Mouse (Mus musculus) megakaryocyte, adult 5-6 weeks (primary cell): Measurements from ENCODE around the gene Gli1. TPM values are rescaled to one million over a fixed set of nuclear protein-coding genes. Genes with fewer than 3 reads are reported as not detected.

Experiments
- ATAC-seq: 2 replicates; pipeline ENCODE4 v1.8.0; 2016; ENCODE audit warnings: mild to moderate bottlenecking, inconsistent platforms; ENCODE audit not compliant: poor library complexity, severe bottlenecking
- total RNA-seq, 2 experiments: library from RNA; stranded (forward) in 1 of 2; stranded (reverse) in 1 of 2; fragments of 153-499, 151-499 nt in 1 of 2; fragments of 221-1000, 200-1000 nt in 1 of 2; gene quantifications; 2 replicates each; pipeline versions ENCODE4 v1.2.3 to v1.2.4; 2015 to 2017

The Gli1 gene
- total RNA-seq, 2 experiments from 2014 or later: not detected

DNA sequence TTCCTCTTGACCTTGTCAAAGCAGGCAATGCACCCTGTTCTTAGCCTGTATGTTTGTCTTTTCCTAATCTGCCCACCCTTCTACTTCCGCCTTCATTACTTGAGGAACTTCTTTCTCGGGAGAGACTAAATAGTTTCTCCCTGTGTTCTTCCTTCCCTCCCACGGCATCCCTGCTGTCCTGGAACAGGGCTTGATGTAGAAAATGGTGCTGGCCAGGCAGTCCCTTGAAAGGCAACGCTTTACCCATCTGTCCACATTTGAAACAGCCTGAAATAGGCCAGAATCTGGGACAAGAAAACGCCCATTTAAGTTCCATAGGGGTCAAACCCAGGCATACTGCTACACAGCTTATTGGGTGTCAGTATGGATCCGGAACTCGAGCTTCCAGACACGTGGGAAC, 8.0 kb upstream of the Gli1 start:
- no peak for ATAC-seq

DNA sequence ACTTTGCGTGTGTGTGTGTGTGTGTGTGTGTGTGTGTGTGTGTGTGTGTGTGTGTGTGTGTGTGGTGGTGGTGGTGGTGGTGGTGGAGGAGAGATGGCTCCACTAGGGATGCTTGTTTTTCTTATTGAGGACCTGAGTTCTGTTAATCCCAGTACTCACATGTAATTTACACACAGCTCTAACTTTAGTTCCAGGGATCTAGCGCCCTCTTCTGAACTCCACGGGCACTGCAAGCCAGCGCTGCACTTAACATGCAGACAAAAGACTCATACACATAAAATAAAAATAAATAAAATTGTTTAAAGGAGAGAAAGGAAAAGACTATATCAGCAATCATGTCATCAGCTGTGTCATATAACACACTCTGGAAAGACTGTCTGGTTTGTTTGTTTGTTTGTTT, 7.2 kb upstream of the Gli1 start:
- ATAC-seq: no peak

DNA sequence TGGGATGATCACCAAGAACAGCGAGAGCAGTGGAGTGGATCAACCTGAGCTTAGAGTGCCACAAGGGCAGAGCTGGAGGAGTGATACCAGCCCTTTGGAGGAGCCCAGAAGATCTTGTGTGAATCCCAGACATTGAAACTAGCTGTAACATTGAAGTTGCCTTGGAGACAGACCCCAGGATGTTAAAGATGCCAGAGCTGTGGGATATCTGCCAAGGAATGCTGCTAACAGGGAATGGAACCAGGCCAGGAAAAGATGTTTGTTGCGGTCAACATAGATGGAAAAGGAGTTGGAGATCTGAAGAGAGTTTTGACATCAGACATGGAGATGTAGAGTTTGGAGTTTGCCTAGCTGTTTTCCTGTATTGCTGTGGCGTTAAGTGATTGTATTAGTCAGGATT, 4.4 kb upstream of the Gli1 start:
- no peak for ATAC-seq

DNA sequence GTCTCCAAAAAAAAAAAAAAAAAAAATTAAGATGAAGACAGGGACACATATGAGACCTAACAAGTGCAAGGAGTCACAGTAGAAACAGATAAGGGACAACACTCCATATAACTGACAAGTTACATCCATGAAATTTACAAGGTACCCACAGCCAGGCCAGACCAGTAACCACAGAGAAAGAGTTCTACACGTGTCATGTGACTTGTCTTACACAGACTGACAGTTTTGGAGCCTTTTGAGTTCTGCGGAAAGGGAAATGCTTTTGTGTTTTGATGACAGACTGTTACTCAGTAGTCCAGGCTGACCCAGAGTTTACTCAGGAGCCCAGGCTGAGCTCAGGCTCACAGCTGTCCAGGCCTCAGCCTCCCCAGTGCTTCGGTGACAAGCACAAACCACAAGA, 1.3 kb upstream of the Gli1 start:
- no peak for ATAC-seq

DNA sequence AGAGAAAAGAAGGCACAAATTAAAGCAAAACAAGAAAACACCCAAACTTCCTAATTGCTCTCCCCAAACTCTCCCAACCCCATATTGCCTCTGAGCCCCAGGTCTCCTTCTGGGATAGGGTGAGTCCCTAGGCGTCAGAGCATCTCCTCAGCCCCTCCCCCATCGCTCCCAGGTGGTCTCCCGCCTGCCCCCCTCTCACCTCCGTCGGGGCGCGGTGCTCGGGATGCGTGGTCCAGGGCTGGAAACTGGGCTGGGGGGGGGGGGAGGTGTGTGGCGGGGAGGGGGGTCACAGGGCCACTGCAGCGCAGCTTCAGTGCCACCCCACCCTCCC, 449 bp downstream of the Gli1 start:
- no peak for ATAC-seq

DNA sequence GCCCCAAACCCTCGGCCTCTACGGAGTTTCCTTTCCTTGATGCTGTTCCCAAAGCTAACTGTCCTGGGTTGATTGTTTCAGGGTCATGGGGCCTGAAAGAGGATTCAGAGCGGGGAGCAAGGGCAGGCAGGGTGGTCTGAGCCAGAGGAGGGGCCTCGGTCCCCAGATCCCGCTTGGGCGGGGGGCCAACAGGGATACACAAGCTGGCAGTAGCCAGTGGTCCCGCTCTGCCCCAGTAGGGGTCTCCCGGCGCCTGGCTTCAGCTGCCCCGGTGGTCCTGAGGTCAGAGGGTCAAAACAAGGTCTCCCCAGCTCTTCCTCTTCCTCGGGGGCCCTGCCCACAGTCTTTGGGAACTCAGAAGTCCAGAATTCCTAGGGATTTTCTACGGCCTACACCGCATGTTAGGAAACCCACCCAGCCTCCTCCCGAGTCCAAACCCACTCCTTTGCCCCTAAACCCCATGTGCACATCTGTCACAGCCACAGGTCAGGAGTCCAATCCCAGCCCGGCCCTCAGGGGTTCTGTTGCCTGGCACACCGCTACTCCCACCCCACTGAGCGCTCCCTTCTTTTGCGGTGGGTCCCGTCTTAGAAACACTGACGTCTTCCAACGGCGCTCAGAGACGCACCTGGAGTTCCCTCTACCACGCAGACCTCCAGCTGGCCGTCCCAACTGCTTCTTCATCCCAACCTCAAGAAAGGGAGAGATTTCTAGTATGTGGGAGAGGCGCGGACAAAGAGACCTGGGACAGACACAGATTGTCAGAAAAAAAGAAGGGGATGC, 1.0 kb downstream of the Gli1 start:
- no peak for ATAC-seq

DNA sequence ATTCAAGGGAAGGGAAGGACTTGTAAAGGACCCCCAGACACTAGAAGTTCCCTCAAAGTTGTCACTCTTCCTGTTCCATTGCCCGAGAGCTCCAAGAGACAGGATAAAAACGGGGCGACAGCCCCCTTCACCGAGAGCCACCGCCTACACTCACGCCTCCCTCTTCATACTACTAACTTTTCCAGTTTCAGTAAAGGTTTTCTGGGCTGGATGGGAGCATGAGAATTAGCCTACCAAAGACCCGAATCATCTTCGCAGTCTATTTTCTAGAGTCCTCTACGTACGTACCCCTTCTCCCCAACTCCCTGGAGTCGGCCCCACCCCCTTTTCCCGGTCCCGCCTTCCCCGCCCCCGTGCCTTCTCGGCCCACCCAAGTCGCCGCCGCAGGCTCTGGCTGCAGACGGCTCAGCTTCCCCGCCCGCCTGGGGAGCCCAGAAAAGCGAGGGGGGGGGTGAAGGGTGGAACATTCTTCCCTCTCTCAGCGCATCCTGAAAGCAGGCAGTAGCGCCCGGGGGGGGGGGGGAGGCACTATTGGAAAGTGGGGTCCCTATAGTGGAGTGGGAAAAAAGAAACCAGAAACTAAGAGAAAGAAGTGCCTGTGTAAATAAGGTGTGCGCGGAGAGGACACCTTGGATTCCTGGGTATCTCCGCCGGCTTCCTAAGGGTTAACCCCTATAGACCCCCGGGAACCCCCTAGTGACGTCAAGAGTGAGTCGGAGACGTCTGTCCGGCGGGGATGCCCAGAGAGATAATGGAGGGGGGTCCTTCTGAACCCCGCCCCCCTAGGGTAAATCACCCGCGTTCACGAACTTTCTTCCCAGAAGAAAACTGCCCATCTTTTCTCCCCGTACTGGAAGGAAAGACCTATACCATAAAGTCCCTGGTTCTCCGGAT, 1.8 kb downstream of the Gli1 start:
- no peak for ATAC-seq

DNA sequence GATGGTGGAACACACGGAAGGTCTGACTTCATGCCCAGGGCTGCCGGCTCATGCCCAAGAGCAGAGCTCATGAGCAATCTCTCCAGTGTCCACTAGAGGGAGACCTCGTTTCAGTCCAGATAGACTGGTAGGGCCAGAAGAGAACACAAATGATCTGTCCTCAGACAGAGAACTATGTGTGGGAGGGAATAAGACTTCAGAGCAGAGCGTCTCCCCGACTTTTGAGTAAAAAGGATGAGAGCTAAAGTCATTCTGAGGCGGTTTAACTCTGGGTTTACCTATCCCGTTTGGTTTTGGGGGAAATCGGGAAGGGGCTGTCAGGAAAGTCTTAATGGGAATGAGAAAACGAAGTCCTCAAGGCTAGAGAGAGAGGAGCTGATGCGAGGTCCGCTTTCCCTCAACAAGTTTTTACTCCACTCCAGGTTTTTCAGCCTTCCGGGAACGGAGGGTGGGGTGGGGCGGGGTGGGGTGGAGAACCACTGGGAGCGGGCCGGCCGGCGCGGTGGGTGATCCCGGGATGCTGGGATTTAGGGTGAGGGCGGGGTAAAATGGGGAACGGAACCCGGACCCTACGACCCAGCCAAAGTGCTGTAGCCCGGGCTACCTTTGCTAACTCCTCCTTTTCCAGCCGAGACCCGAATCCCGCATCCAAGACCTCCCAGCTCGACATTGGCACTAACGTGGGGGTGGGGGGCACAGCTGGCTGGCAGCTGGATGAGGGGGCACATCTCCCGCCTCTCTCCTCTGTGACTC, 2.7 kb downstream of the Gli1 start:
- peak; percentile 88 for ATAC-seq

DNA sequence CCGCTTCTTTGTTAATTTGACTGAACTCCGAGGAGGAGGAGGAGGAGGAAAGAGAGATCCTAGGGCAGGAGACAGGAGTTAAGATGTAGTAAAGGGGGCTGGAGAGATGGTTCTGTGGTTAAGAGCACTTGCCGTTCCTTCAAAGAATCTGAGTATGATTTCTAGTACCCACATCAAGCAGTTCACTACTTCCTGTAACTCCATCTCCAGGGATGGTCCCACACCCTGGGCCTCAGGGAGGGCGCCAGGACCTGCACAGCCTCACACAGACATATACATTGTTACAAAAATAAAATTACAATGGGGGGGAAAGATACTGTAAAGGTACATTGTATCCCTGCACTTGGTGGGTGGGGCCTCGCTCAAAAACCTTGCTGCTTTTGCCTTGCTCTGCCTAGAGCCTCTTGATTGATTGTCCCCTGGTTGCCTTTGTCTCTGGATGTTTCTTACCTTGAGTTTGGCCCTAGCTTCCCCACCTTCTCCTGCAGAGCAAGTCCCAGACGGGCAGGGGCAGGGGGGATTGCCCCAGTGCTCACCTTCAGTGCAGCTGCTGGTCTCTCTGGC, 4.2 kb downstream of the Gli1 start:
- no peak for ATAC-seq

DNA sequence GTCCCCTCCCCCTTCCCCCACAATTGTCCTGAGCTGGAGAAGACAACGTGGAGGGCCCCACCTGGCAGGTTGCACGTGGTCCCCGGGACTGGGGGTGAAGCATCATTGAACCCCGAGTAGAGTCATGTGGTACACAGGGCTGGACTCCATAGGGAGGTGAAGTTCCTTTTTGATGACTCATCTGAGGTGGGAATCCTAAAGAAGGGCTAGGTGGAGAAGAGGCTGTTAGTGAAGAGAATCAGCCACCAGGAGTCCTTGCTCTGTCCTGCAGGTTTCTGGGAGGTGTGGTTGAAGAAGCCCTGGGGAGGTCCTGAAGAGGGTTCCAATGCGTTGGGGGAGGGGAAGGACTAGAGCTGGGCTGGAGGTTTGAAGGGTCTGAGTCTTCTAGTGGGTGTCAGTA, 4.8 kb downstream of the Gli1 start:
- ATAC-seq: no peak

DNA sequence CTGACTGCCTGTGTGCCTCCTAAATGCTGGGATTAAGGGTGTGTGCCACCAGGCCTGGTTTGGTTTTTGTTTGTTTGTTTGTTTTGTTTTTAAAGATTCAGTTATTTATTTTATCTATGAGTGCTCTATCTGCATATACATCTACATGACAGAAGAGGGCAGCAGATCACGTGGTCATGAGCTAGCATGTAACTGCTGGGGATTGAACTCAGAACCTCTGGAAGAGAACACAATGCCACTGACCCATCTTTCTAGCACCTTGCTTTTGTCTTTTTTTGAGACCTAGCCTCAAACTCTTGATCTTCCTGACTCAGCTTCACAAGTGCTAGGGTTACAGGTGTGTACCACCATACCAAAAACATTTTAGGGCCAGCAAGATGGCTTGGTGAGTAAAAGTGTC, 6.5 kb downstream of the Gli1 start:
- ATAC-seq: no peak

DNA sequence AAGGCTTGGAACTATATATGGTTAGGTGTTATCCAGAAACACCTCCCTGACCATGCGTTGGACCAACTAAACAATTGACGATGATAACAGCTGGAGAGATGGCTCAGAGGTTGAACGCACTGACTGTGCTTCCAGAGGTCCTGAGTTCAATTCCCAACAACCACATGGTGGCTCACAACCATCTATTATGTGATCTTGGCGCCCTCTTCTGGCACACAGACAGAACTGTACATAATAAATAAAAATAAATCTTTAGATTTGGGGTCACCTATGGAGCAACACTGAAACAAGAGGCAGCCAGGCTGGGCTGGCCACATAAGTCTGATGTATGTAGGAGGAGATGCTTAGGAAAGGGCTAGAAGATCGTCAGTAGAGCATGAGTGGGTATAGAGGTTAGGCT, 8.6 kb downstream of the Gli1 start:
- ATAC-seq: peak; percentile 58

DNA sequence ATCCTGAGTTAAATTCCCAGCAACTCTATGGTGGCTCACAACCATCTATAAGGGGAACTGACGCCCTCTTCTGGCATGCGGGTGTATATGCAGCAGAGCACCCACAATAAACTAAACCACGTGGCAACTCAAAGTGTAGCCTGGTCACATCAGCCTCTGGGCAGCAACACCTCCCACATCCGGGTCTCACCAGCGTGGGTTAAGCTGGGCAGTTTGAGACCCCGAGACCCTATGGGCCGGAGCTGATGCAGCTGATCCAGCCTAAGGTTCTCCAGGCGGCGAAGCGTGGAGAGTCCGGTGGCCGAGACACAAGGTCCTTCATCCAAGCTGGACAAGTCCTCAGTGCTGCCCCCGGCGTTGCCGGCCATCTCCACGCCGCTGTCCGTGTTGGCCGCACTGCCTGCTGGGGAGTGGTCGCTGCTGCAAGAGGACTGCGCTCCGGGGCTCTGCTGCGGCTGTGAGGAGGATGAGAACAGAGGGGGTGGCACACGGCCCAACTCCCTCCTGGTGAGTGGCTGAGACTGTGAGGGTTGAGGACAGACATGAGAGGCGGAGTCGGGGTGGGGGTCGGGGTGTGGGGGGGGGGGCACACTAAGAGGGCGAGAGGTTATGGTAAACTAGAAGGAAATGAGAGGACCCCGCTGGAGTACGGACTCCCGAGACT, 9.4 kb downstream of the Gli1 start:
- peak; percentile 31; the same call in 1 of the 2 replicates for ATAC-seq

DNA sequence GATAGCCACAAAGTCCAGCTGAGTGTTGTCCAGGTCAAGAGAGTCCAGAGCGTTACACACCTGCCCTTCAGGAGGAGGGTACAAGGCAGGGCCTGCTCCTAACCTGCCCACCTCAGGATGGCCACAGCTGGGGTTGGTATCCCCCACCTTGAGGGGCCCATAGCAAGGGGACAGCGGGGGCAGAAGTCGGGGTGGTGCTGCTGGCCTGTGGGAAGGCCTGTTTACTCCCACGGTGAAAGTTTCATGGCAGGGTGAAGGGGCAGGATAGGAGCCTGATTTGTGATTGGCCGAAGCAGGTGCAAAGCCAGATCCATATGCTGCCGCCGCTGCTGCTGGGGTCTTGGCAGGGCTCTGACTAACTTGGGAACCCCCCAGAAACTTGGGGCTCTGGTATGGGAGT, 11.6 kb downstream of the Gli1 start:
- no peak for ATAC-seq

DNA sequence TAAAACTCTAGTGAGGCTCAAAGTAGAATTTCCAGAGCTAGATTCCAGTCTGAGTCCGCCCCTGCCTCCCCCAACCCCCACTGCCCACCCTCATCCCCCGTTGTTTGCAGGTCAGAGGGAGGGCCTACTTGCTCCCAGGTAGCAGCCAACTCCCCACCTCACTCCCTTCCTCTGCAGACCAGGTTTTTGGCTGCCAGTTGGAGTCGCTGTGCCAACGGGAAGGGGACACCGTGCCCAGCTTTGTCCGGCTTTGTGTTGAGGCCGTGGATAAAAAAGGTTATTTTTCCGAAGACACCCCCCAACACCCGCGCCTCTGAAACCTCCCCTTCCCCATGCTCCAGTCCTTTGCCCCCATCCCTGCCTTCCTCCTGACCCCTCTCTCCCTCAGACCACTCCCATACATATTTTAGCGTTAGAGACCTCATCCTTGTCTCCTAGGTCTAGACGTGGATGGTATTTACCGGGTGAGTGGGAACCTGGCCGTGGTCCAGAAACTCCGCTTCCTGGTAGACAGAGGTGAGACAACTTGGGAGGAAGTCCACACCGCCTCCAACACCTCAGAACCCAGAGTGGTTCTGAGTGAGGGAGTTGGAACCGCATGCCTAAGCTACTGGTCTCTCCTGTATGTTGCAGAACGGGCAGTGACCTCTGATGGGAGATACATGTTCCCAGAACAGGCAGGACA, 14.2 kb downstream of the Gli1 start:
- ATAC-seq: no peak

DNA sequence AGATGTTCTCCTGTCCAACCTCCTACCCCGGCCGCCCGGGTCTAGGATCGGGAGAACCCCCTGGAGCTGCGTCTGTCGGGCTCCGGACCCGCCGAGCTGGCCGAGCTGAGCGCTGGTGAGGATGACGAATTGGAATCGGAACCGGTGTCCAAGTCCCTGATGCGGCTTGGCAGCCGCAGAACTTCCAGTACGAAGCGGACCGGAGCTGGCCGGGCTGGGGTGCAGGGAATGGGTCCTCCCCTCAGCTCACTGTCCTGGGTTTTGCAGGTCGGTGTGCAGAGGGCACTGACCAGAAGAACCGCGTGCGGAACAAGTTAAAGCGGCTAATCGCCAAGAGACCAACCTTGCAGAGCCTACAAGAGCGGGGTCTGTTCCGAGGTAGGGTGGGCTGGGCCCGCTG, 14.9 kb downstream of the Gli1 start:
- no peak for ATAC-seq

DNA sequence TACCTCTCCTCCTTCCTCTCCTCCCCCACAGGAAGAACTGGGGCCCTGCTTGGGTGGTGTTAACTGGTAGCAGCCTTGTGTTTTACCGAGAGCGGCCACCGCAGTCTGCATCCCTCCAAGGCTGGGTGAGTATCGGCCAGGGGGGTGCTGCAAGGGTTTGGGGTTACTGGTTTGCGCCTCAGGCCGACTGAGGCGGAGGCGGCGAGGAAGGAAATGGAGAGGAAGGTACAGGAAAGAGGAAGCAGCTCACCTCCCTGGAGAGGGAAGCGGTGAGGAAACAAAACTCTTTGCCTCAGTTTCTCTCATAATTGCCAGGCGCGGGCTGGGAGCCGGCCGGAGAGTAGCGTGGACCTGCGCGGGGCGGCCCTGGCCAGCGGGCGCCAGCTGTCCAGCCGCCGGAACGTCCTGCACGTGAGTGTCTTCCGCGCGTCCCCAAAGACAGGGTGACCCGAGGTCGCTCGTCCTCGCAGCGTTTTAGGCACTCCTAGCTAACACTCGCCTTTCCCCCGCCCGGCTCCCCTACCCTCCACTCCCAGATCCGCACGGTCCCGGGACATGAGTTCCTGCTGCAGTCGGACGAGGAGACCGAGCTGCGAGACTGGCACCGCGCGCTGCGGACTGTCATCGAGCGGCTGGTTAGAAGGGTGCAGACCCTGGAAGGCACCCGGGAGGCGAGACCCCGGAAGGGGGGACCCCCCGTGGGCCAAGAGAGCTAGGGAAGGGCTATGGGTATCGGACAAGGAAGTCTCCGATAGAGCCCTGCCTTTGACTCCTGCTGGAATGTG, 15.6 kb downstream of the Gli1 start:
- no peak for ATAC-seq

DNA sequence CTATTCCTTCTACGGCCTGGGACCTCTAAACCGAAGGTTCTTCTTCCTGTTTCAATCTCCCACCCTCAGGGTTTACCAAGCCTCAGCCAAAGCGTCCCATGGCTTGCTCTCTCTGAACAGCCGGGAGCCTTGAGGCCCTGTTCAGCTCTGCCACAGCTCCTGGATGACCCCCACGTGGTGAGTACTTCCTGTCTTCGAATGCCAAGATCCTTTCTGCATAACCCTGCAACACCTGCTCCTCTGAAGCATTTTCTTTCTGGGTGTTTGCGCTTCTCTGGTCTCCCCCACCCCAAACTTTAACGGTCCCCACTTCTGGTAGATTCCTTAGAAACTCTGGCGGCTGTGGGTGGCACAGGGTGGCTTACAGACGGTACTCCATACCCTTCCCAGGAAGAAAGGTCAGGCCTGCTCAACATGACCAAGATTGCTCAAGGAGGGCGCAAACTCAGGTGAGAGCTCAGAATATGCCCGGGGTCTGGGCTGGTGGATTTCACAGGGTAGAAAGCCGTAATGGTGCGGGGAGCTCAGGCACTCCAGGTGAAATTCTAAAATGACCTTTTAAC, 16.2 kb downstream of the Gli1 start:
- no peak for ATAC-seq

DNA sequence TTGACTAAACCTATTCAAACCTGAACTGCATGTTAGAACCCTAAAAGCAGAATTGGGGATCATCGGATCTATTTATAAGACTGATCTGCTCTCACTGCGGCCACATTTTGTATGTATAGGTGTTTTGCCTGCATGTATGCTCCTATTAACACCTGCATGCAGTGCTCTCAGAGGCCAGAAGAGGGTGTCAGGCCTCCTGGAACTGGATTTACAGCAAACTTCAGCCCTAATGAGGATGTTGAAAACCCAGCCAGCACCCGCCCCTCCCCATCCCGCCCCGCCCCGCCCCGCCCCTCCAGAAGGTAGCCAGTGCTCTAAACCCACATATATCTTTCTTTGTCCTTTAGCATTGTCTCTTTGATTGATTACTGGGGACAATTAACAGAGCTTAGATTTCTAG, 17.3 kb downstream of the Gli1 start:
- ATAC-seq: peak; percentile 73
